Mouse (Mus musculus) CH12.LX (cell line): ENCODE results near the gene Spp2. TPM values are rescaled to one million over a fixed set of nuclear protein-coding genes. Genes with fewer than 3 reads are reported as not detected.

Experiments
- DNase-seq: peaks from one replicate; pipeline ENCODE4 v3.0.0-alpha.2; 2013; ENCODE audit errors: extremely low read depth
- H3K27ac ChIP-seq: 2 replicates; pipeline ENCODE4 v1.5.1; 2012; ENCODE audit warnings: low read depth, mild to moderate bottlenecking, control low read depth, moderate library complexity; ENCODE audit not compliant: insufficient read depth
- H3K27me3 ChIP-seq: replicated peaks from 2 replicates; pipeline ENCODE3; 2012; ENCODE audit warnings: inconsistent platforms
- H3K36me3 ChIP-seq, 2 experiments: replicated peaks in 1 of 2; 2 replicates each; pipeline versions ENCODE3 to v1.6.1; 2012; ENCODE audit warnings: inconsistent platforms in 1 of 2, low read length in 1 of 2, mild to moderate bottlenecking in 1 of 2, mixed read lengths in 1 of 2, moderate library complexity in 1 of 2; ENCODE audit not compliant: control insufficient read depth in 1 of 2, insufficient read depth in 1 of 2
- H3K4me1 ChIP-seq, 2 experiments: 2 replicates each; pipeline ENCODE4 v1.6.1; 2012; ENCODE audit warnings: inconsistent platforms in 1 of 2, moderate library complexity in 1 of 2; ENCODE audit not compliant: insufficient read depth in 2 of 2, control insufficient read depth in 1 of 2
- H3K4me2 ChIP-seq: 2 replicates; pipeline ENCODE4 v1.6.1; 2012; ENCODE audit warnings: low read depth, mild to moderate bottlenecking, control low read depth; ENCODE audit not compliant: poor library complexity, insufficient read depth, severe bottlenecking
- H3K4me3 ChIP-seq, 3 experiments: fragments of 150-350 bp in 1 of 3; sonication (generic) in 1 of 3; replicated peaks in 1 of 3; 2 replicates each; pipeline versions ENCODE3 to v1.5.1; 2011 to 2012; ENCODE audit warnings: low read depth in 2 of 3, low read length in 2 of 3, mild to moderate bottlenecking in 2 of 3, moderate library complexity in 2 of 3, control low read depth in 1 of 3, improper control_type of control experiment in 1 of 3, inconsistent platforms in 1 of 3, mixed read lengths in 1 of 3; ENCODE audit not compliant: poor library complexity in 1 of 3
- H3K79me2 ChIP-seq: replicated peaks from 2 replicates; pipeline ENCODE4 v1.6.1; 2012; ENCODE audit warnings: mild to moderate bottlenecking, moderate library complexity; ENCODE audit not compliant: control insufficient read depth, poor library complexity, insufficient read depth, severe bottlenecking; ENCODE audit errors: extremely low read depth
- H3K9ac ChIP-seq: 2 replicates; pipeline ENCODE4 v1.6.1; 2012; ENCODE audit warnings: low read depth, mild to moderate bottlenecking, control low read depth, moderate library complexity; ENCODE audit not compliant: insufficient read depth
- H3K9me3 ChIP-seq: replicated peaks from 2 replicates; pipeline ENCODE3; 2012; ENCODE audit warnings: low read length, inconsistent platforms, mixed read lengths
- BHLHE40 ChIP-seq: IDR thresholded peaks from 2 replicates; pipeline ENCODE4 v1.6.1; 2011; ENCODE audit warnings: mild to moderate bottlenecking, low read depth, low read length, improper control_type of control experiment
- CTCF ChIP-seq, 2 experiments: IDR thresholded peaks in 1 of 2; conservative IDR thresholded peaks in 1 of 2; 2 replicates each; pipeline ENCODE4 v1.5.1; 2011 to 2012; ENCODE audit warnings: low read depth in 2 of 2, low read length in 2 of 2, improper control_type of control experiment in 1 of 2, inconsistent platforms in 1 of 2, mild to moderate bottlenecking in 1 of 2, moderate library complexity in 1 of 2
- E2F4 ChIP-seq: IDR thresholded peaks from 2 replicates; pipeline ENCODE4 v1.6.1; 2011; ENCODE audit warnings: low read depth, low read length, improper control_type of control experiment; ENCODE audit not compliant: insufficient replicate concordance
- ELF1 ChIP-seq: IDR thresholded peaks from 2 replicates; pipeline ENCODE4 v1.6.1; 2014; ENCODE audit warnings: low read depth, mild to moderate bottlenecking, inconsistent platforms, low read length, improper control_type of control experiment
- ETS1 ChIP-seq: conservative IDR thresholded peaks from 2 replicates; pipeline ENCODE4 v1.6.1; 2012; ENCODE audit warnings: low read depth, mild to moderate bottlenecking, inconsistent platforms, low read length, improper control_type of control experiment, moderate library complexity
- HCFC1 ChIP-seq: IDR thresholded peaks from 2 replicates; pipeline ENCODE4 v1.6.1; 2012; ENCODE audit warnings: low read depth, mild to moderate bottlenecking, inconsistent platforms, low read length, improper control_type of control experiment
- IRF4 ChIP-seq: IDR thresholded peaks from 2 replicates; pipeline ENCODE4 v1.6.1; 2014; ENCODE audit warnings: low read depth, mild to moderate bottlenecking, inconsistent platforms, low read length, improper control_type of control experiment
- JUN ChIP-seq: IDR thresholded peaks from 2 replicates; pipeline ENCODE4 v1.6.1; 2011; ENCODE audit warnings: low read depth, mild to moderate bottlenecking, low read length, improper control_type of control experiment, moderate library complexity; ENCODE audit not compliant: insufficient read depth
- KAT2A ChIP-seq: IDR thresholded peaks from 2 replicates; pipeline ENCODE4 v1.6.1; 2012; ENCODE audit warnings: low read length, improper control_type of control experiment, inconsistent platforms; ENCODE audit not compliant: insufficient replicate concordance
- MAFK ChIP-seq: IDR thresholded peaks from 2 replicates; pipeline ENCODE4 v1.6.1; 2011; ENCODE audit warnings: low read length, improper control_type of control experiment; ENCODE audit not compliant: insufficient replicate concordance
- MAX ChIP-seq: IDR thresholded peaks from 2 replicates; pipeline ENCODE4 v1.6.1; 2011; ENCODE audit warnings: low read length, improper control_type of control experiment
- MAZ ChIP-seq: IDR thresholded peaks from 2 replicates; pipeline ENCODE4 v1.6.1; 2012; ENCODE audit warnings: low read depth, mild to moderate bottlenecking, inconsistent platforms, low read length, improper control_type of control experiment, moderate library complexity
- MEF2A ChIP-seq: IDR thresholded peaks from 2 replicates; pipeline ENCODE4 v1.6.1; 2014; ENCODE audit warnings: low read depth, mild to moderate bottlenecking, inconsistent platforms, low read length, improper control_type of control experiment, borderline replicate concordance
- MXI1 ChIP-seq: IDR thresholded peaks from 2 replicates; pipeline ENCODE4 v1.6.1; 2011; ENCODE audit warnings: mild to moderate bottlenecking, low read depth, low read length, improper control_type of control experiment
- NRF1 ChIP-seq: IDR thresholded peaks from 2 replicates; pipeline ENCODE4 v1.6.1; 2014; ENCODE audit warnings: low read depth, mild to moderate bottlenecking, inconsistent platforms, low read length, improper control_type of control experiment, moderate library complexity
- POLR2A ChIP-seq: IDR thresholded peaks from 2 replicates; pipeline ENCODE4 v1.6.1; 2011; ENCODE audit warnings: low read depth, mild to moderate bottlenecking, improper control_type of control experiment, low read length
- RAD21 ChIP-seq: IDR thresholded peaks from 2 replicates; pipeline ENCODE4 v1.6.1; 2011; ENCODE audit warnings: low read depth, mild to moderate bottlenecking, low read length, improper control_type of control experiment, moderate library complexity
- RCOR1 ChIP-seq: conservative IDR thresholded peaks from 2 replicates; pipeline ENCODE4 v1.6.1; 2012; ENCODE audit warnings: low read depth, mild to moderate bottlenecking, inconsistent platforms, low read length, improper control_type of control experiment
- SIN3A ChIP-seq: IDR thresholded peaks from 2 replicates; pipeline ENCODE4 v1.6.1; 2012; ENCODE audit warnings: low read length, improper control_type of control experiment, inconsistent platforms
- TBP ChIP-seq: conservative IDR thresholded peaks from 2 replicates; pipeline ENCODE4 v1.6.1; 2011; ENCODE audit warnings: low read depth, low read length, improper control_type of control experiment
- TCF12 ChIP-seq: IDR thresholded peaks from 2 replicates; pipeline ENCODE4 v1.6.1; 2014; ENCODE audit warnings: low read depth, mild to moderate bottlenecking, inconsistent platforms, low read length, improper control_type of control experiment
- UBTF ChIP-seq: IDR thresholded peaks from 2 replicates; pipeline ENCODE4 v1.6.1; 2012; ENCODE audit warnings: low read depth, mild to moderate bottlenecking, inconsistent platforms, low read length, improper control_type of control experiment, moderate library complexity
- USF1 ChIP-seq: IDR thresholded peaks from 2 replicates; pipeline ENCODE4 v1.6.1; 2014; ENCODE audit warnings: low read depth, mild to moderate bottlenecking, inconsistent platforms, low read length, improper control_type of control experiment
- ZKSCAN1 ChIP-seq: IDR thresholded peaks from 2 replicates; pipeline ENCODE4 v1.6.1; 2012; ENCODE audit warnings: low read depth, inconsistent platforms, low read length, improper control_type of control experiment, borderline replicate concordance
- ZMIZ1 ChIP-seq: IDR thresholded peaks from 2 replicates; pipeline ENCODE4 v1.6.1; 2012; ENCODE audit warnings: low read depth, mild to moderate bottlenecking, inconsistent platforms, low read length, improper control_type of control experiment
- ZNF384 ChIP-seq: IDR thresholded peaks from 2 replicates; pipeline ENCODE4 v1.6.1; 2012; ENCODE audit warnings: low read depth, low read length, improper control_type of control experiment, inconsistent platforms
- dilution Hi-C: fragments of 300-500 bp; cut with MboI; formaldehyde crosslinking; loops from 2 replicates; pipeline ENCODE4 v1.14.3; 2020; ENCODE audit warnings: low sequenced_read_pairs; ENCODE audit not compliant: extremely low pct_unique_long_range_greater_than_20kb, extremely low pct_ligation_motif_present
- in situ Hi-C: fragments of 300-500 bp; cut with MboI; formaldehyde crosslinking; loops from 3 replicates; pipeline ENCODE4 v1.14.3; 2019; ENCODE audit warnings: low sequenced_read_pairs, low pct_ligation_motif_present, low pct_unique_long_range_greater_than_20kb, mixed read lengths
- polyA plus RNA-seq: library from polyadenylated mRNA; unstranded; fragments of >175 nt; gene quantifications from 2 replicates; pipeline ENCODE4 v1.2.1, GENCODE M21; 2012; ENCODE audit warnings: low read depth; ENCODE audit not compliant: insufficient read length
- total RNA-seq, 2 experiments: library from RNA; depleted of rRNA; stranded (reverse); fragments of 300-350 nt in 1 of 2; fragments of >200 nt in 1 of 2; gene quantifications; 2 replicates each; pipeline ENCODE4 v1.2.3; 2012 to 2014

The Spp2 gene
- total and polyA plus RNA-seq, 3 experiments = not detected

DNA sequence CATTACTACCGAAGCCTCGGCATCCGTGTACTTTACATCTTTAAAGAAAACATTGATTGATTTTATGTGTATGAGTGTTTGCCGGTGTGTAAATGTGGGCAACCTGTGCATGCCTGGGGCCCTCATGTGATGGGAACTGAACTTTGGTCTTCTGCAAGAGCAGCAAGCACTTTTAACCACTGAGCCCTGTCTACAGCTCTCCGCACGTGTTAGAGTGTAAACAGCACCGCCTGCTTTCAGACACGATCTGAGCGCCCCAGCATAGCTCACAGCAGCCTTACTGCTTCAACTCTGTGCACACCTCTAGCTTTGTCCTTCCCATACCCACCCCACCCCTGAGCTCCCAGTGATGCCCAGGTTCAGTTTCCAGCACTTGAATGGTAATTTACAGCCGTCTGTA lies 15.3 kb downstream of the Spp2 start:
- H3K27ac ChIP-seq = no peak overlapping the region
- H3K4me1 ChIP-seq = no peaks in the 10 kb centered on the region
- no peak overlapping the region for H3K4me2 ChIP-seq

DNA sequence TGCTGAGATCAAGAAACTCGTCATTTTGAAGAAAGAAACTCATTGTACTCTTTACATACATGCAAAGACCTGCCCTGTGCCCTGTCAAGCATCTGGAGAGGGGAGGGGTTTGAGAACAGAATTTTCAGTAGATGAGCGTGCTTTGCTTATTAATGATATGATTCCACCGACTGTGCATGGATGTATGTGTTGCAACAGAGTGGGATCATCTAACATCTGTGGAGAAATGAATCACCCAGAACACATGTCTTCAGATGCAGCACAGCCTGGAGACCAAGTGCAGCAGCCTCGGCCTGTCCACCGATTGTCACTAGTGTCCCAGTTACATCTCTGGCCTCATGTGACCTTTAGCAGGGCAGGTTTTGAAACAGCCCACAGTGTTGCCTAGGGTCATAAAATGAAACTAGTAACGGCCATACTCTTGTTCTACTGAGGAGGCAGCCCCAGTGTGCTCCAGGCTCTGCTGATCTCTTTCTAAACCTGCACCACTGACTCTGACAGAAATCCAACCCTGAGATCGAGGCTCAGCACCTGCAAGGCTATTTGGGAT lies 16.2 kb downstream of the Spp2 start:
- no peak for DNase-seq
- Histone ChIP-seq H3K4me2 (no peak overlapping the region), H3K9me3 (peaks cover 22% of the 10 kb centered on the region), H3K36me3 (no peaks in the 10 kb centered on the region), H3K27me3 (no peaks in the 10 kb centered on the region), H3K4me3 (no peak overlapping the region), H3K27ac (no peak overlapping the region), H3K9ac (no peak overlapping the region), H3K4me1 (no peaks in the 10 kb centered on the region), H3K79me2 (no peaks in the 10 kb centered on the region)
- TF ChIP-seq UBTF = no peak
- no peak for TF ChIP-seq CTCF (conservative IDR thresholded peaks at IDR 0.05 in 1 of 2, IDR thresholded peaks at IDR 0.05 in 1 of 2; ENCODE audit: low read depth in 2 of 2, low read length in 2 of 2)
- TF ChIP-seq E2F4 = no peak
- no peak for TF ChIP-seq ZMIZ1
- no peak for TF ChIP-seq POLR2A
- no peak for TF ChIP-seq MEF2A
- no peak for TF ChIP-seq USF1
- TF ChIP-seq TCF12 = no peak
- TF ChIP-seq ETS1 = no peak
- TF ChIP-seq NRF1 = no peak
- TF ChIP-seq RCOR1 = no peak
- no peak for TF ChIP-seq MAZ
- TF ChIP-seq MAFK = no peak
- no peak for TF ChIP-seq MAX
- no peak for TF ChIP-seq ZNF384
- TF ChIP-seq ELF1 = no peak
- TF ChIP-seq ZKSCAN1 = no peak
- no peak for TF ChIP-seq KAT2A
- TF ChIP-seq SIN3A = no peak
- no peak for TF ChIP-seq RAD21
- in situ Hi-C loops = loop anchor here (10.0 kb wide), 1 partner anchor 282 kb away; the partner anchor contains the start of gene Arl4c
- dilution Hi-C loops = no loop called here

More for the DNA sequence above, 15.3 kb downstream of the Spp2 start:
- dilution Hi-C loops = no loop called here
- H3K36me3 ChIP-seq = no peaks in the 10 kb centered on the region
- DNase-seq = no peak
- no peak overlapping the region for H3K4me3 ChIP-seq
- H3K27me3 ChIP-seq = no peaks in the 10 kb centered on the region
- no peak for TF ChIP-seq MEF2A
- no peak for TF ChIP-seq UBTF
- TF ChIP-seq NRF1 = no peak
- no peak for TF ChIP-seq TBP
- no peak for TF ChIP-seq KAT2A
- TF ChIP-seq E2F4 = no peak
- TF ChIP-seq IRF4 = no peak
- TF ChIP-seq ZMIZ1 = no peak
- TF ChIP-seq RAD21 = no peak
- TF ChIP-seq JUN = no peak
- TF ChIP-seq MXI1 = no peak
- no peak for TF ChIP-seq ETS1
- TF ChIP-seq BHLHE40 = no peak
- no peak for TF ChIP-seq HCFC1
- TF ChIP-seq, all 38 proteins: peak for 0
- H3K79me2 ChIP-seq = no peaks in the 10 kb centered on the region
- no peak overlapping the region for H3K9ac ChIP-seq
- H3K9me3 ChIP-seq = peaks cover 25% of the 10 kb centered on the region
- in situ Hi-C loops = loop anchor here (10.0 kb wide), 1 partner anchor 283 kb away; the partner anchor contains the start of gene Arl4c
